ENCODE assay signal across 8 mouse cellular contexts in the genomic region with DNA sequence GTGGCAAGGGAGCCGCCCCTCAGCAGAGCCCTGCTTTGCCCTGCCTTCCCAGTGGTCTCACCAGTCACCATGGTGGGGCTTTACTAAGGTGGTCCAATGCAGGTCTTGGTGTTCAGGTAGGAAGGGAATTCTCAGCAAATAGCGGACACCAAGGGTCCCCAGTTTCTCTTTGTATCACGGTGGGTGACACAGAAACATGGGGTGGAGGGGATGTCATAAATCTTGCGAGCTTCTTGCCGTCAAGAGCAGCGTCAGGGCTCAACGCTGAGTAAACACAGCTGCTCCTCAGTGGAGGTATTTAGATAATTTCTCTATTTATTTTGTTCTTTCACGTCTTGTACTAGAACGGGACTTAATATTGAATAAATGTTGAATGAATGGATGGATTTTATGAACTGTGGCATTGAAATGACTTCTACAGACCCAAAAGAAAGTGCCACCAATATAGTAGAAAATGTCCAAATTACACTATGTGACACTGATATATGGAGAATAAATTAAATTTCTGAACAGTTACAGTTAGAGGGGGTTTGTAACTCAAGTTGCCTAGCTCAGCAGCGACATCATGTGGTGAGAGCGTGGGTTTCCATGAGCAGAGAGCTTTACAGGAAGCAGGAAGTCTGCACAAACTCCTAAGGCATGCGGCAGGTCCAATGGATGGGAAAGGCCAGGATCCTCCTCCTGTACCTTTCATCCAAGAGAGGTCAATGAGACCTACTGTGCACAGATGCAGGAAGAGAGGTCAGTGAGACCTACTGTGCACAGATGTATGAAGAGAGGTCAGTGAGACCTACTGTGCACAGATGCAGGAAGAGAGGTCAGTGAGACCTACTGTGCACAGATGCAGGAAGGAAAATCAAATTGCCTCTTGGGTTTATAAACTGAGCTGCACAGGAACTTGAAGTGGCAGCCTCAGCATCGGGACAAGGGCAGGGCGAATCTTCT. TPM values are rescaled to one million over a fixed set of nuclear protein-coding genes. Genes with fewer than 3 reads are reported as not detected.
DNase-seq lines count a peak whose midpoint lies in the region; ATAC-seq and TF ChIP-seq lines count a peak whose summit lies in the region.

No protein-coding gene starts in this region.

- no peaks in the 10 kb centered on the region for H3K9me3 ChIP-seq in forebrain, embryonic 15.5 days
- H3K9me3 ChIP-seq in hindbrain, embryonic 10.5 days, result no peaks in the 10 kb centered on the region

- TF ChIP-seq CTCF in layer of hippocampus, adult 2 months (conservative IDR thresholded peaks at IDR 0.05), result peak; percentile 96

- DNase-seq in ES-CJ7 (ENCODE audit: low read depth, low spot score), result peak; percentile 81
- peak; percentile 81 for DNase-seq in c-Kit-positive CD71-negative TER-119-negative erythroid progenitor cells, embryonic 14.5 days (ENCODE audit: low read depth)
- peak; percentile 76 for DNase-seq in hindbrain, embryonic 10.5 days (ENCODE audit: low spot score)
- peak; percentile 74 to 91 for DNase-seq in layer of hippocampus, adult 2 months (ENCODE audit: low spot score in 2 of 2)
- DNase-seq in lung, postnatal 10 days, result peak; percentile 91
- DNase-seq in retina, adult 2 months (ENCODE audit: low read depth, low spot score), result peak; percentile 50
- DNase-seq in thymus, postnatal 4 days, result peak; percentile 91

- no peaks in the 10 kb centered on the region for H3K36me3 ChIP-seq in forebrain, embryonic 15.5 days
- H3K36me3 ChIP-seq in hindbrain, embryonic 10.5 days, result 0 out of 2 replicates have a peak, but pooled peaks cover 4% of the 10 kb centered on the region

- no peak overlapping the region for H3K4me2 ChIP-seq in forebrain, embryonic 15.5 days (replicated peaks)

- H3K27ac ChIP-seq in forebrain, embryonic 15.5 days (replicated peaks), result no peak overlapping the region
- no peak overlapping the region for H3K27ac ChIP-seq in hindbrain, embryonic 10.5 days
- H3K27ac ChIP-seq in layer of hippocampus, adult 2 months, result no peak overlapping the region

- H3K9ac ChIP-seq in forebrain, embryonic 15.5 days (replicated peaks), result no peak overlapping the region

- H3K27me3 ChIP-seq in forebrain, embryonic 15.5 days, result no peaks in the 10 kb centered on the region
- H3K27me3 ChIP-seq in hindbrain, embryonic 10.5 days (ENCODE audit: insufficient read depth, poor library complexity, severe bottlenecking), result 0 out of 2 replicates have a peak, but pooled peaks cover 4% of the 10 kb centered on the region

- H3K4me1 ChIP-seq in forebrain, embryonic 15.5 days, result 0 out of 2 replicates have a peak, but pooled peaks cover 3% of the 10 kb centered on the region
- peaks cover 10% of the 10 kb centered on the region; the same call in 1 of the 2 replicates for H3K4me1 ChIP-seq in hindbrain, embryonic 10.5 days (replicated peaks)

- peak; percentile 80 for ATAC-seq in forebrain, embryonic 15.5 days (replicated peaks)

- H3K4me3 ChIP-seq in forebrain, embryonic 15.5 days, result no peak overlapping the region
- no peak overlapping the region for H3K4me3 ChIP-seq in hindbrain, embryonic 10.5 days
- H3K4me3 ChIP-seq in layer of hippocampus, adult 2 months, result no peak overlapping the region

- WGBS in forebrain, embryonic 15.5 days, result 62% methylated on average over 14 of the region's 14 CpGs
- WGBS in hindbrain, embryonic 10.5 days, result 70% methylated on average over 14 of the region's 14 CpGs

RNA-seq across cellular contexts. Expression of gene Hlcs, which starts 54.7 kb away (rescaled TPM):
- 7.7 and 8.7 TPM in 2 replicates for polyA plus RNA-seq in forebrain, embryonic 15.5 days (2015; fragmentation: Nextera tagmentation; extraction: Ambion mirVana)
- 10.3 and 13.3 TPM in 2 replicates for polyA plus RNA-seq in hindbrain, embryonic 10.5 days (2016; fragmentation: Nextera tagmentation; extraction: Ambion mirVana)
- 10 to 100 TPM; 14.0 to 15.2 TPM for total RNA-seq in layer of hippocampus, adult 2 months (2021)
